In genomic region chr2:130442162-130442561, GRCm38 (mm10) we compare ENCODE assay signal across 38 mouse cellular contexts. TPM values are rescaled to one million over a fixed set of nuclear protein-coding genes. Genes with fewer than 3 reads are reported as not detected.
A peak's percentile ranks its signal among the peaks of the same experiment; 100 is the strongest.
DNase-seq lines count a peak whose midpoint lies in the region; ATAC-seq lines count a peak whose summit lies in the region.
"Had no signal": no experiment of that assay in that cellular context is flagged by ENCODE, and none has a peak within 500 bp of the region (broad histone marks: within the 10 kb centered on the region; RNA-seq: fewer than 3 reads in every experiment).

No protein-coding gene starts in this region.

- no peaks in the 10 kb centered on the region for H3K27me3 ChIP-seq in liver, embryonic 13.5 days
- H3K27me3 ChIP-seq in kidney, embryonic 14.5 days (ENCODE audit: control insufficient read depth, insufficient read depth, low read length) = no peaks in the 10 kb centered on the region
- H3K27me3 ChIP-seq: CH12.LX; embryonic facial prominence, embryonic 12.5 days; forebrain, embryonic 13.5 days; heart, embryonic 12.5 days; hindbrain, embryonic 13.5 days; limb, embryonic 12.5 days; megakaryocyte, embryonic 14.5 days; midbrain, embryonic 15.5 days; neural tube, embryonic 13.5 days had no signal

- H3K27ac ChIP-seq in liver, embryonic 13.5 days = no peak overlapping the region
- H3K27ac ChIP-seq in kidney, embryonic 14.5 days (ENCODE audit: low read depth, low read length) = no peak overlapping the region
- H3K27ac ChIP-seq: embryonic facial prominence, embryonic 12.5 days; forebrain, embryonic 13.5 days; hindbrain, embryonic 13.5 days; limb, embryonic 12.5 days; midbrain, embryonic 15.5 days; neural tube, embryonic 13.5 days had no signal

- H3K4me2 ChIP-seq in liver, embryonic 13.5 days = no peak overlapping the region
- no peak overlapping the region for H3K4me2 ChIP-seq in kidney, embryonic 14.5 days (replicated peaks; ENCODE audit: low read depth, low read length)
- H3K4me2 ChIP-seq: embryonic facial prominence, embryonic 12.5 days; forebrain, embryonic 13.5 days; heart, embryonic 12.5 days; hindbrain, embryonic 13.5 days; limb, embryonic 12.5 days; midbrain, embryonic 15.5 days; neural tube, embryonic 13.5 days had no signal

- 57% methylated on average over 10 of the region's 10 CpGs for WGBS in liver, embryonic 13.5 days (ENCODE audit: insufficient replicate concordance)
- 86% methylated on average over 10 of the region's 10 CpGs for WGBS in kidney, embryonic 14.5 days

- no peak overlapping the region for H3K9ac ChIP-seq in liver, embryonic 13.5 days
- no peak overlapping the region for H3K9ac ChIP-seq in kidney, embryonic 14.5 days (ENCODE audit: low read depth, low read length)
- H3K9ac ChIP-seq: embryonic facial prominence, embryonic 12.5 days; forebrain, embryonic 13.5 days; heart, embryonic 12.5 days; hindbrain, embryonic 13.5 days; limb, embryonic 12.5 days; midbrain, embryonic 15.5 days; neural tube, embryonic 13.5 days had no signal

- peaks cover 76% of the 10 kb centered on the region for H3K36me3 ChIP-seq in liver, embryonic 13.5 days
- peaks cover 73% of the 10 kb centered on the region for H3K36me3 ChIP-seq in kidney, embryonic 14.5 days (ENCODE audit: control insufficient read depth, insufficient read depth, low read length)

- ATAC-seq in liver, embryonic 13.5 days (ENCODE audit: low read depth) = peak; percentile 81
- ATAC-seq in megakaryocyte-erythroid progenitor cell, adult 5-6 weeks (replicated peaks; ENCODE audit: low FRiP score, low TSS enrichment, poor library complexity, severe bottlenecking) = peak; percentile 87
- no peak for ATAC-seq in activated CD4-positive, CD25-positive, alpha-beta regulatory T cell, adult 4 months
- no peak for ATAC-seq in kidney, embryonic 14.5 days (ENCODE audit: low FRiP score, low TSS enrichment)
- ATAC-seq: forebrain, embryonic 13.5 days; midbrain, embryonic 15.5 days had no signal

- peak; percentile 14 to 25 for DNase-seq in spleen, postnatal 36 days (ENCODE audit: low spot score in 2 of 2)
- no peak for DNase-seq in spleen, adult 12 weeks (ENCODE audit: low spot score)
- peak; percentile 64 for DNase-seq in c-Kit-positive CD71-positive TER-119-positive erythroid progenitor cells, embryonic 14.5 days (ENCODE audit: low spot score)
- DNase-seq in liver, embryonic 13.5 days = peak; percentile 50
- no peak for DNase-seq in adipocyte (ENCODE audit: low spot score)
- DNase-seq: adrenal gland, adult 2 months; cerebellum, adult 2 months; cerebellum, postnatal 25 days; gastrocnemius, postnatal 10 days; heart, adult 18-20 months; heart, postnatal 10 days; kidney, adult 18-20 months; kidney, postnatal 14 days; lung, adult 2 months; lung, postnatal 14 days; retina, postnatal 1 day; right cerebral cortex, postnatal 25 days; thymus, adult 18-20 months; thymus, postnatal 36 days had no signal

- peaks cover 41% of the 10 kb centered on the region for H3K4me1 ChIP-seq in liver, embryonic 13.5 days (replicated peaks)
- no peaks in the 10 kb centered on the region for H3K4me1 ChIP-seq in kidney, embryonic 14.5 days (ENCODE audit: control insufficient read depth, insufficient read depth, low read length)
- H3K4me1 ChIP-seq: embryonic facial prominence, embryonic 12.5 days; forebrain, embryonic 13.5 days; heart, embryonic 12.5 days; hindbrain, embryonic 13.5 days; limb, embryonic 12.5 days; midbrain, embryonic 15.5 days; neural tube, embryonic 13.5 days had no signal

- H3K4me3 ChIP-seq in liver, embryonic 13.5 days (replicated peaks) = no peak overlapping the region
- no peak overlapping the region for H3K4me3 ChIP-seq in kidney, embryonic 14.5 days (ENCODE audit: low read length)
- H3K4me3 ChIP-seq: embryonic facial prominence, embryonic 12.5 days; erythroblast, embryonic 14.5 days; forebrain, embryonic 13.5 days; heart, embryonic 12.5 days; hindbrain, embryonic 13.5 days; limb, embryonic 12.5 days; megakaryocyte, embryonic 14.5 days; midbrain, embryonic 15.5 days; myocyte; neural tube, embryonic 13.5 days had no signal

- no peaks in the 10 kb centered on the region for H3K9me3 ChIP-seq in liver, embryonic 13.5 days (replicated peaks)
- H3K9me3 ChIP-seq in kidney, embryonic 14.5 days (ENCODE audit: control insufficient read depth, low read length) = no peaks in the 10 kb centered on the region
- H3K9me3 ChIP-seq: embryonic facial prominence, embryonic 12.5 days; forebrain, embryonic 13.5 days; heart, embryonic 12.5 days; hindbrain, embryonic 13.5 days; limb, embryonic 12.5 days; megakaryocyte, embryonic 14.5 days; midbrain, embryonic 15.5 days; neural tube, embryonic 13.5 days had no signal

RNA-seq across cellular contexts. Expression of gene Ptpra, which starts 7.9 kb away (rescaled TPM):
- polyA plus RNA-seq in liver, embryonic 13.5 days (2015; fragmentation: Nextera tagmentation; extraction: Ambion mirVana) = 29.9 and 34.8 TPM in 2 replicates
- 77.0 and 78.4 TPM in 2 replicates for total RNA-seq in megakaryocyte-erythroid progenitor cell, adult 5-6 weeks (2014; fragmentation: Nextera tagmentation)
- 159 and 194 TPM in 2 replicates for total RNA-seq in megakaryocyte-erythroid progenitor cell, adult 5-6 weeks (2017)
- polyA plus RNA-seq in activated CD4-positive, CD25-positive, alpha-beta regulatory T cell, adult 4 months (2017; shearing (Covaris generic)) = 10 to 100 TPM; 58.1 to 69.6 TPM
- 64.3 and 107 TPM in 2 replicates for polyA plus RNA-seq in kidney, embryonic 14.5 days (2014; fragmentation: Nextera tagmentation; extraction: Ambion mirVana)

RNA-seq across cellular contexts. Expression of gene Pced1a, which starts 17.7 kb away (rescaled TPM):
- 3.5 and 3.8 TPM in 2 replicates for polyA plus RNA-seq in liver, embryonic 13.5 days (2015; fragmentation: Nextera tagmentation; extraction: Ambion mirVana)
- total RNA-seq in megakaryocyte-erythroid progenitor cell, adult 5-6 weeks (2014; fragmentation: Nextera tagmentation) = 5.2 and 7.4 TPM in 2 replicates
- 7.2 and 8.2 TPM in 2 replicates for total RNA-seq in megakaryocyte-erythroid progenitor cell, adult 5-6 weeks (2017)
- polyA plus RNA-seq in activated CD4-positive, CD25-positive, alpha-beta regulatory T cell, adult 4 months (2017; shearing (Covaris generic)) = 10 to 100 TPM; 11.6 to 18.4 TPM
- polyA plus RNA-seq in kidney, embryonic 14.5 days (2014; fragmentation: Nextera tagmentation; extraction: Ambion mirVana) = 13.0 and 15.0 TPM in 2 replicates

RNA-seq across cellular contexts. Expression of gene Vps16, which starts 18.0 kb away (rescaled TPM):
- polyA plus RNA-seq in liver, embryonic 13.5 days (2015; fragmentation: Nextera tagmentation; extraction: Ambion mirVana) = 46.0 and 47.3 TPM in 2 replicates
- total RNA-seq in megakaryocyte-erythroid progenitor cell, adult 5-6 weeks (2014; fragmentation: Nextera tagmentation) = 150 and 199 TPM in 2 replicates
- total RNA-seq in megakaryocyte-erythroid progenitor cell, adult 5-6 weeks (2017) = 123 and 151 TPM in 2 replicates
- polyA plus RNA-seq in activated CD4-positive, CD25-positive, alpha-beta regulatory T cell, adult 4 months (2017; shearing (Covaris generic)) = 100 to 1,000 TPM; 132 to 174 TPM
- 72.3 and 79.2 TPM in 2 replicates for polyA plus RNA-seq in kidney, embryonic 14.5 days (2014; fragmentation: Nextera tagmentation; extraction: Ambion mirVana)

RNA-seq across cellular contexts. Expression of gene Tmem239, which starts 35.9 kb away (rescaled TPM):
- polyA plus RNA-seq in liver, embryonic 13.5 days (2015; fragmentation: Nextera tagmentation; extraction: Ambion mirVana) = not detected in 2 replicates
- not detected in 2 replicates for total RNA-seq in megakaryocyte-erythroid progenitor cell, adult 5-6 weeks (2014; fragmentation: Nextera tagmentation)
- not detected in 2 replicates for total RNA-seq in megakaryocyte-erythroid progenitor cell, adult 5-6 weeks (2017)
- not detected for polyA plus RNA-seq in activated CD4-positive, CD25-positive, alpha-beta regulatory T cell, adult 4 months (2017; shearing (Covaris generic))
- not detected in 2 replicates for polyA plus RNA-seq in kidney, embryonic 14.5 days (2014; fragmentation: Nextera tagmentation; extraction: Ambion mirVana)
- total RNA-seq: adrenal gland, adult 2 months; adrenal gland, postnatal 4 days; CH12.LX; gastrocnemius, postnatal 10 days; heart, adult 18-20 months; heart, postnatal 10 days; layer of hippocampus, adult 18-20 months; layer of hippocampus, postnatal 25 days; left cerebral cortex, postnatal 14 days had no signal
- polyA plus RNA-seq: adrenal gland, adult 2 months; cerebellum, adult 2 months; erythroblast, embryonic 14.5 days; forebrain, embryonic 13.5 days; heart, embryonic 12.5 days; limb, embryonic 12.5 days; lung, adult 2 months; myocyte; stomach, embryonic 16.5 days had no signal

RNA-seq across cellular contexts. Expression of gene 1700020A23Rik, which starts 37.1 kb away (rescaled TPM):
- polyA plus RNA-seq in liver, embryonic 13.5 days (2015; fragmentation: Nextera tagmentation; extraction: Ambion mirVana) = not detected in 2 replicates
- not detected in 2 replicates for total RNA-seq in megakaryocyte-erythroid progenitor cell, adult 5-6 weeks (2014; fragmentation: Nextera tagmentation)
- not detected in 2 replicates for total RNA-seq in megakaryocyte-erythroid progenitor cell, adult 5-6 weeks (2017)
- not detected for polyA plus RNA-seq in activated CD4-positive, CD25-positive, alpha-beta regulatory T cell, adult 4 months (2017; shearing (Covaris generic))
- 0.40 TPM in 1 of 2 replicates, not detected in the other for polyA plus RNA-seq in kidney, embryonic 14.5 days (2014; fragmentation: Nextera tagmentation; extraction: Ambion mirVana)
- total RNA-seq: adrenal gland, postnatal 4 days; CH12.LX; gastrocnemius, postnatal 10 days; heart, adult 18-20 months; heart, postnatal 10 days; layer of hippocampus, adult 18-20 months; layer of hippocampus, postnatal 25 days; left cerebral cortex, postnatal 14 days had no signal
- polyA plus RNA-seq: adrenal gland, adult 2 months; cerebellum, adult 2 months; embryonic facial prominence, embryonic 12.5 days; erythroblast, embryonic 14.5 days; heart, embryonic 12.5 days; limb, embryonic 12.5 days; lung, adult 2 months; midbrain, embryonic 15.5 days; myocyte; neural tube, embryonic 13.5 days; stomach, embryonic 16.5 days had no signal

Comparison
In these comparisons a context has a peak if more than half of its experiments do, and no peak if none do; other contexts are left out.
1. DNase-seq: peak in spleen, postnatal 36 days (2 of 2), c-Kit-positive CD71-positive TER-119-positive erythroid progenitor cells, embryonic 14.5 days (single experiment) and liver, embryonic 13.5 days (single experiment); none in spleen, adult 12 weeks (single experiment) and adipocyte (single experiment).
2. ATAC-seq: peak in liver, embryonic 13.5 days (single experiment) and megakaryocyte-erythroid progenitor cell, adult 5-6 weeks (single experiment); none in activated CD4-positive, CD25-positive, alpha-beta regulatory T cell, adult 4 months (single experiment) and kidney, embryonic 14.5 days (single experiment).